Mouse (Mus musculus): ENCODE data around the gene Olfr1234.

DNA sequence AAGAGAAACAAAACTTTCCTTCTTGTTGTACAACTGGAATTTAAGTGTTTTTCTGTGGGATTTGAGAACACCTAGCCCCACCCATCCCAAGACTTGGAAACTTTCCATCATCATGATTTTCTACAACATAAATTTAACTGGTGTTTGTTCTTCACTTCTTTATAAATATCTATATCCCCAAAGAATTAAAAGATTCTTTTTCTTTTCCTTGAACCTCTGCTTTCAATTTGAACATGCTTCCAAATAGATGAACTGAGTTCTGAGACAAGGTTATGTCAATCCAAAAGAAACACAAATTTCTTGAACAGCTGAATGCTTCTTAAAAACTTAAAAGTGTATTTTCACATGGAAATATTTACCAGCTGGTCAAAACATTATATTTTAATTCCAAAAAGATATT lies 35.1 kb downstream of the Olfr1234 start, which contains the start of gene Olfr1232:
- no peak for TF ChIP-seq CTCF (IDR thresholded peaks at IDR 0.05; ENCODE audit: borderline replicate concordance, insufficient read depth, low read depth, low read length)
- no peak for TF ChIP-seq POLR2A (IDR thresholded peaks at IDR 0.05; ENCODE audit: borderline replicate concordance, insufficient read depth, low read length)

All from cerebellum, adult 2 months (tissue).